Mouse (Mus musculus): ENCODE results near the gene Sppl2b. TPM values are rescaled to one million over a fixed set of nuclear protein-coding genes. Genes with fewer than 3 reads are reported as not detected.

Gene Sppl2b
- polyA plus RNA-seq, 1 experiment = 58.2 TPM

DNA sequence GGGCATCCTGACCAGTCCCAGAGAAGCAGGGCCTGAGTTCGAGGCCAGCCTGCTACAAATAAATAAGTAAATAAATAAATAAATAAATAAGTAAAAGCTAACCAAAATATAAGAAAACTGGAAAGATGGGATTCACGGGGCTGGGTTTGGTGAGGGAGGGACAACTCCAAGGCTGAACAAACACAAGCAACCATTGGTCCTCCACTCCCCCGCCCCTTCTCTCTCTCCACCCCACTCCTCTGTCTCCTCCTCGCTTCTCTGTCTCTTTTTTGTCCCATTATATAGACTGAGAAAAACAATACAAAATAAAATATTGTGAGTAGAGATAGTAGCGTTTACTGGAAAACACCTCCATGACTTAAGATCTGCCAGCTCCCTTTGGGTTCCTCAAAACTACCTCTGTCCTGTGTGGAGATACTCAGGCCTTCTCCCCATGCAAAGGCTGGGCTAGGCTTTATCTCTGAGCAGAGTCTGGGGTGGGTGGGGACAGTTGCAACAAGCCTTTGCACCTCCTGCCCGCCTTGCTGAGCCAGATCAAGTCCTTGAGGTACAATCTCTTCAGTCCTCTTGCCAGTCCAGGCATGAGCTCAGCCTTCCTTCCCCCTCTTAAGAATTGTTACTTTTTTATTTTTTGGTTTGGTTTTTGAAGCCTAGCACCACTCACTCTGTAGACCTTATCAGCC, 36.3 kb upstream of the Sppl2b start:
- H3K27ac ChIP-seq (ENCODE audit: insufficient read depth, low read depth, low read length) = no peak overlapping the region
- H3K4me3 ChIP-seq (ENCODE audit: insufficient read depth, low read depth, low read length) = no peak overlapping the region
- DNase-seq = no peak
- H3K4me1 ChIP-seq (ENCODE audit: control insufficient read depth, insufficient read depth, low read length) = peaks cover under 1% of the 10 kb centered on the region; the same call in 1 of the 2 replicates
- 59% methylated on average over 6 of the region's 6 CpGs for WGBS
- no peaks in the 10 kb centered on the region for H3K36me3 ChIP-seq (ENCODE audit: control insufficient read depth, insufficient read depth, low read length)
- no peaks in the 10 kb centered on the region for H3K27me3 ChIP-seq (replicated peaks; ENCODE audit: control insufficient read depth, insufficient read depth, low read length)
- TF ChIP-seq CTCF (conservative IDR thresholded peaks at IDR 0.05; ENCODE audit: insufficient read depth, insufficient read length, low read depth, low read length) = no peak
- TF ChIP-seq POLR2A (IDR thresholded peaks at IDR 0.05; ENCODE audit: low read depth, low read length) = no peak

DNA sequence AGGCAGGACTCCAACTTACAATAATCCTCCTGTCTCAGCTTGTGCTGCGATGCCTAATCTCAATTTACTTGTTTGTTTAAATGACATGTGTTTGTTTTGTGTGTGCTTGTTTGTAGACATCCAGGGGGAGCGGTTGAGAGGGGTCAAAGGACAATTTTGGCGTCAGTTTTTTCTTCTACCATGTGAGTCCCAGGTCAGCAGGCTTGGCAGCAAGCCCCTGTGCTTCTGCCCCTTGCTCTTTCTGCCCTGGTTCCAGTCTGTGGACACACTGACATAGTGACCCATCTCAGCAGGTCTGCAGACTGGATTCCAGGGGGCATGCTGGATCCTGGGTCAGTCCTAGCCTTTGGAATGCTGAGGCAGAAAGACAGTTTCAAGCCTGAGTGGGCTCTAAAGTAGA, 35.7 kb upstream of the Sppl2b start:
- peaks cover 7% of the 10 kb centered on the region; the same call in 1 of the 2 replicates for H3K4me1 ChIP-seq (ENCODE audit: control insufficient read depth, insufficient read depth, low read length)
- 41% methylated on average over 3 of the region's 3 CpGs for WGBS
- H3K27ac ChIP-seq (ENCODE audit: insufficient read depth, low read depth, low read length) = no peak overlapping the region
- no peaks in the 10 kb centered on the region for H3K27me3 ChIP-seq (replicated peaks; ENCODE audit: control insufficient read depth, insufficient read depth, low read length)
- H3K4me3 ChIP-seq (ENCODE audit: insufficient read depth, low read depth, low read length) = no peak overlapping the region
- H3K36me3 ChIP-seq (ENCODE audit: control insufficient read depth, insufficient read depth, low read length) = no peaks in the 10 kb centered on the region
- DNase-seq = peak; percentile 89
- TF ChIP-seq POLR2A (IDR thresholded peaks at IDR 0.05; ENCODE audit: low read depth, low read length) = no peak
- no peak for TF ChIP-seq CTCF (conservative IDR thresholded peaks at IDR 0.05; ENCODE audit: insufficient read depth, insufficient read length, low read depth, low read length)

DNA sequence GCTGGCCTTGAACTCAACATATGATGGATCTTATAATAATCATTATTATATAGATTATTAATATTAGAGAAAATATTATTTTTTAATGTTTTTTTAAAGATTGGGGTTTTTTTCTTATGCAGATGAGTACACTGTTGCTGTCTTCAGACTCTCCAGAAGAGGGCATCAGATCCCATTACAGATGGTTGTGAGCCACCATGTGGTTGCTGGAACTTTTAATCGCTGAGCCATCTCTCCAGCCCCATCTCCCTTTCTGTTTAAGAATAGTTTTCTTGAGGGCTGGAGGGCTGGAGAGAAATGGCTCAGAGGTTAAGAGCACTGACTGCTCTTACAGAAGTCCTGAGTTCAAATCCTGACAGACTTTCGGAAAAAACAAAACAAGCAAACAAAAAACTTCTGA, 33.1 kb upstream of the Sppl2b start:
- no peaks in the 10 kb centered on the region for H3K27me3 ChIP-seq (replicated peaks; ENCODE audit: control insufficient read depth, insufficient read depth, low read length)
- H3K27ac ChIP-seq (ENCODE audit: insufficient read depth, low read depth, low read length) = no peak overlapping the region
- TF ChIP-seq CTCF (conservative IDR thresholded peaks at IDR 0.05; ENCODE audit: insufficient read depth, insufficient read length, low read depth, low read length) (peak; percentile 48), POLR2A (IDR thresholded peaks at IDR 0.05; ENCODE audit: low read depth, low read length) (no peak)
- 44% methylated on average over 2 of the region's 2 CpGs for WGBS
- peaks cover 7% of the 10 kb centered on the region; the same call in 1 of the 2 replicates for H3K4me1 ChIP-seq (ENCODE audit: control insufficient read depth, insufficient read depth, low read length)
- DNase-seq = peak; percentile 63
- H3K4me3 ChIP-seq (ENCODE audit: insufficient read depth, low read depth, low read length) = no peak overlapping the region
- H3K36me3 ChIP-seq (ENCODE audit: control insufficient read depth, insufficient read depth, low read length) = no peaks in the 10 kb centered on the region

DNA sequence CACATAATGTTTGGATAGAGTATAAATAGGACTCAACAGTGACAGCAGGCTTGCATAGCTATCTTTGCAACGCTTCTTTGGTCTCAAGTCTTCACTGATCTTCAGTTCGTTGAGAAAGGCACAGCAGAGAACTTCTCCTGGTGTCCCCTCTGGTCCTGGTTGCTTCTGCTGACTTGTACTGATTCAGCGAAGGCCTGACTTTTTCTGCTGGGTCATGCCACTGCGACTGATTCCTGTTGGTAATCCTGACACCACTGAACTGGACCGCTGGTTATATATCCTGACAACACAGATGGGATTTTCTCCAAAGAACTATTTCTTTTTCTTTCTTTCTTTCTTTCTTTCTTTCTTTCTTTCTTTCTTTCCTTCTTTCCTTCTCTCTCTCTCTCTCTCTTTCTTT, 32.5 kb upstream of the Sppl2b start:
- Histone ChIP-seq H3K27me3 (replicated peaks; ENCODE audit: control insufficient read depth, insufficient read depth, low read length) (no peaks in the 10 kb centered on the region), H3K36me3 (ENCODE audit: control insufficient read depth, insufficient read depth, low read length) (no peaks in the 10 kb centered on the region), H3K4me1 (ENCODE audit: control insufficient read depth, insufficient read depth, low read length) (peaks cover 10% of the 10 kb centered on the region; the same call in 1 of the 2 replicates), H3K27ac (ENCODE audit: insufficient read depth, low read depth, low read length) (no peak overlapping the region), H3K4me3 (ENCODE audit: insufficient read depth, low read depth, low read length) (no peak overlapping the region)
- no peak for DNase-seq
- WGBS = 83% methylated on average over 5 of the region's 5 CpGs
- TF ChIP-seq POLR2A (IDR thresholded peaks at IDR 0.05; ENCODE audit: low read depth, low read length) (no peak), CTCF (conservative IDR thresholded peaks at IDR 0.05; ENCODE audit: insufficient read depth, insufficient read length, low read depth, low read length) (no peak)

DNA sequence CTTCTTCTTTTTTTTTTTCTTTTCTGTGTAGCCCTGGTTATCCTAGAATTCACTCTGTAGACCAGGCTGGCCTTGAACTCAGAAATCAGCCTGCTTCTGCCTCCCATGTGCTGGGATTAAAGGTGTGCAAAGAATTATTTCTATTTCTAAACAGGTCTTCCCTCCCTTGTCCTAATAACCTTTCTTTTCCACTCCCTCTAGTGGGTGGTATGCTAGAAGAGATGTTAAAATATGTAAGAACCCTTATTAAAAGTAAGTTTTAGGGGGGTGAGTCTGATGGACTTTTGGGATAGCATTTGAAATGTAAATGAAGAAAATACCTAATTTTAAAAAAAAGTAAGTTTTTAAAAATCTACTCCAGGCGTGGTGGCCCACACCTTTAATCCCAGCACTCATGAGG, 31.8 kb upstream of the Sppl2b start:
- no peak for TF ChIP-seq CTCF (conservative IDR thresholded peaks at IDR 0.05; ENCODE audit: insufficient read depth, insufficient read length, low read depth, low read length)
- no peak for TF ChIP-seq POLR2A (IDR thresholded peaks at IDR 0.05; ENCODE audit: low read depth, low read length)
- DNase-seq = no peak
- H3K27me3 ChIP-seq (replicated peaks; ENCODE audit: control insufficient read depth, insufficient read depth, low read length) = no peaks in the 10 kb centered on the region
- WGBS = 87% methylated on average over 1 of the region's 1 CpGs
- no peak overlapping the region for H3K4me3 ChIP-seq (ENCODE audit: insufficient read depth, low read depth, low read length)
- no peaks in the 10 kb centered on the region for H3K36me3 ChIP-seq (ENCODE audit: control insufficient read depth, insufficient read depth, low read length)
- no peak overlapping the region for H3K27ac ChIP-seq (ENCODE audit: insufficient read depth, low read depth, low read length)
- H3K4me1 ChIP-seq (ENCODE audit: control insufficient read depth, insufficient read depth, low read length) = peaks cover 14% of the 10 kb centered on the region; the same call in 1 of the 2 replicates

DNA sequence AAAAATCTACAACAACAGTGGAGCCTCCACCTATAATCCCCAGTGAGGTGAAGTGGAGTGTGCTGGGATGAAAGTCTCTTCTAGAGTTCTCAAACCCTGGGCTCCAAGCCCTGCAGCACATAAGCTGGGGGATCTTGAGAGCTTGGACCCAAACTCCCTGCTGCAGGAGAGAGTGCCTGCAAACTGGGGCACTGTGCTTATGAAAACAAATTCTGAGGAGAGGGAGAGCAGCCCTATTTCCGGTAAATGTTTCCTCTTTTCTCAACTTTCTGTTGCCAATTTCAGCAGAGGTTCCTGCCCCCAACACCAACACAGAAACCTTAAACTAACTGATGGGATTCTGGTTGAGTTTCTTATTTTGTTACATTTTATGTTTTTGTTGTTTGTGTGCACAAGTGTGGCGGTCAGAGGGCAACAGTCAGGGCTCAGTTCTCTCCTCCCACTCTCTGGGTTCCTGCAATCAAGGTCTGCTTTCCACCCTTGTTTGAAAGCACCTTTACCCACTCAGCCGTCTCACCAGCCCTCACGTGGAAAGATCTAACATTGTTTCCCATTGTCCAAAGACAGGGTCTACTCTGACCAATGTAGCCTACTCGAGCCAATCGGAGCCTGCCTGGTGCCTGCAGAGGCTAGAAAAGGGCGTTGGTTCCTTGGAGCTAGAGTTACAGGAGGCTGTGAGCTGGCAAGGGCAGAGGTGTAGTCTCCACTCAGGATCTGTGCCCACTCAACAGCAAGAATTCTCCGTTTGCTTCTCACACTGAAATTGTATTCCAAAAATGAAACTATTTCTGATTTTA, 31.0 kb upstream of the Sppl2b start:
- WGBS = 21% methylated on average over 8 of the region's 8 CpGs
- Histone ChIP-seq H3K4me3 (ENCODE audit: insufficient read depth, low read depth, low read length) (no peak overlapping the region), H3K27me3 (replicated peaks; ENCODE audit: control insufficient read depth, insufficient read depth, low read length) (no peaks in the 10 kb centered on the region), H3K27ac (ENCODE audit: insufficient read depth, low read depth, low read length) (peak overlapping the region; percentile 20; the same call in 1 of the 2 replicates), H3K4me1 (ENCODE audit: control insufficient read depth, insufficient read depth, low read length) (peaks cover 14% of the 10 kb centered on the region; the same call in 1 of the 2 replicates), H3K36me3 (ENCODE audit: control insufficient read depth, insufficient read depth, low read length) (no peaks in the 10 kb centered on the region)
- peak; percentile 59 for DNase-seq
- no peak for TF ChIP-seq CTCF (conservative IDR thresholded peaks at IDR 0.05; ENCODE audit: insufficient read depth, insufficient read length, low read depth, low read length)
- TF ChIP-seq POLR2A (IDR thresholded peaks at IDR 0.05; ENCODE audit: low read depth, low read length) = no peak

DNA sequence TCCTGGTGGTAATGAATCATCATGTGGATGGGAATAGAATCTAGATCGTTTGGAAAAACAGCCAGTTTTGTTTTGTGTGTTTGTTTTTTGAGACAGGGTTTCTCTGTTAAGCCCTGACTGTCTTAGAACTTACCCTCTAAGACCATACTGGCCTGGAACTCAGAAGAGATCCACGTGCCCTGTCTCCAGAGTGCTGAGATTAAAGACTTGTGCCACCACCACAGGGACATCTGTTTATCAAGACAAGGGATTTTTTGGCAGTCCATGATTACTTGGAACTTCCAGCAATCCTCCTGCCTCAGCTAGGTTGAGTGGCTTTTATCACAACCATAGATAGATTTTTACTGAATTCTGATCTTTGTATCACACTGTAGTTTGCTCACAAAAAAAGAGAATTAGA, 30.2 kb upstream of the Sppl2b start:
- 58% methylated on average over 2 of the region's 2 CpGs for WGBS
- Histone ChIP-seq H3K27me3 (replicated peaks; ENCODE audit: control insufficient read depth, insufficient read depth, low read length) (no peaks in the 10 kb centered on the region), H3K36me3 (ENCODE audit: control insufficient read depth, insufficient read depth, low read length) (no peaks in the 10 kb centered on the region), H3K4me3 (ENCODE audit: insufficient read depth, low read depth, low read length) (no peak overlapping the region), H3K27ac (ENCODE audit: insufficient read depth, low read depth, low read length) (no peak overlapping the region), H3K4me1 (ENCODE audit: control insufficient read depth, insufficient read depth, low read length) (peaks cover 16% of the 10 kb centered on the region; the same call in 1 of the 2 replicates)
- DNase-seq = no peak
- TF ChIP-seq CTCF (conservative IDR thresholded peaks at IDR 0.05; ENCODE audit: insufficient read depth, insufficient read length, low read depth, low read length) (no peak), POLR2A (IDR thresholded peaks at IDR 0.05; ENCODE audit: low read depth, low read length) (no peak)
